Mouse (Mus musculus) G1E (cell line): ENCODE measurements around the gene Tmem168.

Source experiments
- CTCF ChIP-seq: IDR thresholded peaks from 2 replicates; pipeline ENCODE4 v1.5.1; 2012; ENCODE audit warnings: low read depth, low read length, inconsistent platforms, mixed read lengths
- POLR2AphosphoS5 ChIP-seq: IDR thresholded peaks from 2 replicates; pipeline ENCODE4 v1.6.1; 2012; ENCODE audit warnings: low read depth, low read length, inconsistent platforms; ENCODE audit not compliant: insufficient replicate concordance
- TAL1 ChIP-seq: conservative IDR thresholded peaks from 2 replicates; pipeline ENCODE4 v1.6.1; 2012; ENCODE audit warnings: low read depth, low read length, inconsistent platforms, mixed read lengths

GRCm38 (mm10) chr6:13652284-13652683 is 44.4 kb upstream of the Tmem168 start:
- TF ChIP-seq POLR2AphosphoS5 (no peak), CTCF (no peak), TAL1 (no peak)
